Mouse (Mus musculus) adrenal gland, postnatal 36 days (tissue): ENCODE results near the gene Shpk. TPM values are rescaled to one million over a fixed set of nuclear protein-coding genes. Genes with fewer than 3 reads are reported as not detected.

Experiments used
- DNase-seq, 2 experiments: peaks; one replicate each; pipeline ENCODE4 v3.0.0; 2021; ENCODE audit warnings: mixed read lengths in 1 of 2
- total RNA-seq, 2 experiments: library from RNA; stranded (reverse); gene quantifications; 2 replicates each; pipeline ENCODE4 v1.2.3; 2021

The Shpk gene
- total RNA-seq, 2 experiments from 2014 or later: 8.8 to 13.2 TPM

DNA sequence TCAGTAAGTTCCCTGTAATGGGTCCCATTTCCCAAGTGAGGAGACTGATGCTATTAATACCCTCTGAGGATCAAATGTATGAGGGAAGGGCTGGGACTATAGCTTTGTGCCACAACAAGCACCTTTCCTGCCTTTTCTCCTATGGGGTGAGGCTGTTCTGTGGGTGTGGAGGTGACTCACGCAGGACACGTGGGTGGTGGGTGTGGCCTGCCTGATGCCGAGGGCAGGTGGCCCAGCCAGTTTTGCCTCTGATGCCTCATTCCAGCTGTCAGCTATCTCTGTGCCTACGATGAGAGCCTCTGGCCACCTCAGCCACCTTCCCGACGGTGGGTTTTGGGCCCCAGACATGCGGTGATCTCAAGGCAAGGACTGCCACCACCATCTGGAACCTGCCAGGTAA is 68.0 kb downstream of the Shpk start, which contains the start of gene Trpv3:
Gene Trpv3 (plus strand): TSS at position 122 of the 400 bp plus-strand sequence.
- no peak for DNase-seq

Other genes with a start within 250 kb of the Shpk start
- gene Atp2a3, start 238.3 kb upstream of the Shpk start, total RNA-seq: 1 to 10 TPM; 7.2 to 8.2 TPM
- under 1 TPM; 0.33 to 0.70 TPM for gene P2rx1, start 200.4 kb upstream of the Shpk start, total RNA-seq
- gene Camkk1, start 180.5 kb upstream of the Shpk start, total RNA-seq: 1 to 10 TPM; 2.6 to 5.1 TPM
- gene Ncbp3, start 151.7 kb upstream of the Shpk start, total RNA-seq: 10 to 100 TPM; 11.0 to 12.0 TPM
- under 1 TPM; 0.50 to 0.59 TPM for gene Itgae, start 108.9 kb upstream of the Shpk start, total RNA-seq
- gene Haspin, start 61.2 kb upstream of the Shpk start, total RNA-seq: under 1 TPM; 0.93 to 0.95 TPM
- 1 to 10 TPM; 5.1 to 6.5 TPM for gene P2rx5, start 39.0 kb upstream of the Shpk start, total RNA-seq
- gene Emc6, start 22.4 kb upstream of the Shpk start, total RNA-seq: 10 to 100 TPM; 83.0 to 85.0 TPM
- 10 to 100 TPM; 74.5 to 79.4 TPM for gene Tax1bp3, start 22.4 kb upstream of the Shpk start, total RNA-seq
- 10 to 100 TPM; 14.3 to 16.8 TPM for gene Ctns, start 418 bp upstream of the Shpk start, total RNA-seq
- gene Trpv1, start 34.8 kb downstream of the Shpk start, total RNA-seq: under 1 TPM; 0.13 to 0.36 TPM
- gene Trpv3, start 67.9 kb downstream of the Shpk start, total RNA-seq: under 1 TPM; 0.07 to 0.20 TPM
- gene Aspa, start 130.1 kb downstream of the Shpk start, total RNA-seq: 10 to 100 TPM; 10.5 to 10.8 TPM
- gene Gm49340, start 130.3 kb downstream of the Shpk start, total RNA-seq: not detected
- gene Spata22, start 130.3 kb downstream of the Shpk start, total RNA-seq: 1 to 10 TPM; 1.0 to 1.1 TPM
- under 1 TPM in 1 of 2 experiments, not detected in 1; 0.26 TPM for gene Olfr20, start 151.3 kb downstream of the Shpk start, total RNA-seq
- not detected for gene Olfr376, start 171.8 kb downstream of the Shpk start, total RNA-seq
- not detected for gene Olfr1, start 200.2 kb downstream of the Shpk start, total RNA-seq
- gene Olfr378, start 229.0 kb downstream of the Shpk start, total RNA-seq: not detected